Mouse (Mus musculus) lung, adult 2 months (tissue): Measurements from ENCODE around the gene As3mt.

Experiments used
- CTCF ChIP-seq: fragments of 200-500 bp; IDR thresholded peaks from 2 replicates; pipeline ENCODE4 v1.5.1; 2011; ENCODE audit warnings: mild to moderate bottlenecking, low read length, control low read depth; ENCODE audit not compliant: insufficient read depth
- POLR2A ChIP-seq: fragments of 200-500 bp; IDR thresholded peaks from 2 replicates; pipeline ENCODE4 v1.6.1; 2011; ENCODE audit warnings: low read depth, mild to moderate bottlenecking, control low read depth, low read length, borderline replicate concordance; ENCODE audit errors: extremely low read depth

GRCm38 (mm10) chr19:46761247-46761946 is 54.1 kb downstream of the As3mt start, which contains the start of gene Cnnm2:
- peak; percentile 53; the same call in 1 of the 2 replicates for TF ChIP-seq POLR2A
- TF ChIP-seq CTCF, result no peak
